Mouse (Mus musculus): Measurements from ENCODE around the gene Gm45233.

Gene Gm45233

DNA sequence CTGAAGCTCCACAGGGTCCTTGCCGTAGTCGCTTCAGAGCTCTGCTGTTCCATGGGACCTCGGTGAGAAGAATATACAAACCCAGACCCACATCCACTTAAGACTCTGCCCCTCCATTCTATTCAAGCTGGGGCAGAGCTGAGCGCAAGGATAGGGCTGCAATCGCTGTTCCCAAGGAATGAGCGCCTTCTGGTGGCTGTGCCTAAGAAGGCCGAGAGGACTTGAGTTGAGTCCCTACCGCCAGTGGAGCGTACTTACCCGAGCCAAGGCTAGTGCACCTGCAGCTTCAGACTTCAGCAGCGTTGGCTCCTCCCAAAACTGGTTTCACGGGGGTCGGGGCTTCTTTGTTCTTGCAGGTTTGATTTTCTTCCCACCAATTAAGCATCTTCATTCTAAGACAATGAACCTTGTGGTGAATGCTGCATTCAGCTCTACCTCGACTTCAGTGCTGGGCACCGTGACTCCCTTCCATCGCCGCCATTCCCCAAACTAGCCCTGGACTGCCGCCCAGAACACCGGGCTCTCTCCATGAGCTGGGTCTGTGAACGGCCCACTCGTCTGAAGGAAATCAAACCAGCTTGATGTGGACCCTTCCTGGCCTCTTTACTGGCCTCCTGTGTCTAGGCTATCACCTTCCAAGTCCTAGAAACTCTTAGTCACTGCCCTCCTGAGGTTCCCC lies 51.6 kb downstream of the Gm45233 start:
- peak; percentile 74 for DNase-seq (ENCODE audit: low read depth, low spot score)

DNA sequence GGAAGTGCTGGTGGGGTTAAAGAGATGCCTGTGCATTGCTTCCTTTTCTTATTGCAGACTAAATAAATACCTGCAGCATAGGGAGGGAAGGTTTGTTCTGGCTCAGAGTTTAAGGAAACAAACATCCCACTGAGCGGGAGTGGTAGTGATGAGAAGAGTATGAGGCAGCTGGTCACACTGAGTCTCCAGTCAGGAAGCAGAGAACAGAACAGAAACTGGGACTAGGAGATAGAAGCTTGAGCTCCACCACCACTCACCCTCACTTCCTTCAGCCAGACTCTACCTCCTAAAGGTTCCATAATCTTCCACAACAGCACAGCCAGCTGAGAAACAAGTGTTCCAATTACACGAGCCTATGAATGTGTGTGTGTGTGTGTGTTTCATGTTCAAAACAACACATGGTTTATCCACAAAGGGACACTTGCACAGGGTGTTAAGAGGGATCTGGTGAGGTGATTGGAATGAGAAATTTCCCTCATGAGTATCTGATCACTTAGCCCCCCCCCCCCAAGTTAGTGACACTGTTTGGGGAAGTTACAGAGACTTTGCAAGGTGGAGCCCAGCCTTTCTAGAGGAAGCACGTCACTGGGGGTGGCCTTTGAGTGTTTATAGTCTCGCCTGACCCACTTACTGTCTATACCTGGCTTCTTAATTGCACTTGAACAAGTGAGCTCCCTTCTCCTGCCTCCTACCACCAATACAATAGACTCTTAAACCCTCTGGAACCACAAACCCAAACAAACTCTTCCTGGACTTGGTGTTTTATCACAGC lies 68.0 kb downstream of the Gm45233 start:
- no peak for DNase-seq (ENCODE audit: low read depth, low spot score)

DNA sequence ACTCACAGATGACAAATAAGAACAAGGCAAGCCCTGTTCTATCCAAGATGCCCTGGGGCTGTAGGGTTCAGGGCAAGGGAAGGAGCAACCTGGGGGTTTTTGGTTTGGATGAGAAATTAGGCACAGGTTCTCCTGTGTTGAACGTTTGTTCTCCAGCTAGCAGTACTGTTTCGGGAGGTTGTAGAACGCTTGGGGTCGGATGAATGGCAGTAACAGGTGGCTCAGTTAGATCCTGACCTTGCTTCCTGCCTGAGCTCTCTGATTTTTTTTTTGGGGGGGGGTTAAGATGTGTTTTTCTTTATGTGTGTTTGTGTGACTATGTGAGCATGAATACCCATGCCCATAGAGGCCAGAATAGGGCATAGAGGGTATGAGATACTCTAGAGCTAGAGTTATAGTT lies 68.6 kb downstream of the Gm45233 start:
- DNase-seq (ENCODE audit: low read depth, low spot score), result no peak
